Mouse (Mus musculus) limb, embryonic 13.5 days (tissue): ENCODE measurements around the gene Hexim2. TPM values are rescaled to one million over a fixed set of nuclear protein-coding genes. Genes with fewer than 3 reads are reported as not detected.
A peak's percentile ranks its signal among the peaks of the same experiment; 100 is the strongest.

Source experiments
- ATAC-seq: fragments of 200-750 bp; cut with Nextera tagmentation; 2 replicates; pipeline ENCODE4 v1.8.0; 2017; ENCODE audit warnings: low read depth, moderate number of reproducible peaks, moderate TSS enrichment; ENCODE audit not compliant: low FRiP score
- H3K27ac ChIP-seq: fragments of 300-500 bp; sonication (generic); 2 replicates; pipeline ENCODE4 v1.5.1; 2015; ENCODE audit warnings: inconsistent platforms, mild to moderate bottlenecking, moderate library complexity
- H3K27me3 ChIP-seq: fragments of 300-500 bp; sonication (generic); 2 replicates; pipeline ENCODE4 v1.6.1; 2015; ENCODE audit warnings: mild to moderate bottlenecking, inconsistent platforms
- H3K36me3 ChIP-seq: fragments of 300-500 bp; sonication (generic); 2 replicates; pipeline ENCODE4 v1.6.1; 2015; ENCODE audit warnings: inconsistent platforms, mild to moderate bottlenecking, moderate library complexity
- H3K4me1 ChIP-seq: fragments of 300-500 bp; sonication (generic); 2 replicates; pipeline ENCODE4 v1.6.1; 2015; ENCODE audit warnings: inconsistent platforms
- H3K4me2 ChIP-seq: fragments of 300-500 bp; sonication (generic); replicated peaks from 2 replicates; pipeline ENCODE4 v1.6.1; 2015; ENCODE audit warnings: inconsistent platforms, mild to moderate bottlenecking, moderate library complexity
- H3K4me3 ChIP-seq: fragments of 300-500 bp; sonication (generic); 2 replicates; pipeline ENCODE4 v1.5.1; 2015; ENCODE audit warnings: moderate library complexity, mild to moderate bottlenecking, inconsistent platforms
- H3K9ac ChIP-seq: fragments of 300-500 bp; sonication (generic); 2 replicates; pipeline ENCODE4 v1.6.1; 2015; ENCODE audit warnings: mild to moderate bottlenecking, inconsistent platforms
- H3K9me3 ChIP-seq: fragments of 300-500 bp; sonication (generic); 2 replicates; pipeline ENCODE4 v1.6.1; 2016; ENCODE audit warnings: inconsistent platforms
- whole genome bisulfite sequencing: fragments of 180-500 bp; shearing (Covaris S2); methylation state at CpG from one replicate; pipeline ENCODE4 v1.1.7; 2015; 5-methylcytosine and 5-hydroxymethylcytosine counted together
- polyA plus RNA-seq: library from polyadenylated mRNA; unstranded; fragments of >200 nt; fragmentation: Nextera tagmentation; extraction: Ambion mirVana; gene quantifications from 2 replicates; pipeline ENCODE4 v1.2.1, GENCODE M21; 2015

The Hexim2 gene
- polyA plus RNA-seq, 1 experiment from 2014 or later: 12.8 TPM

GRCm38 (mm10) chr11:103158621-103159478, 26.6 kb downstream of the Hexim2 start:
- no peaks in the 10 kb centered on the region for H3K9me3 ChIP-seq
- H3K4me3 ChIP-seq: peak overlapping the region; percentile 34
- H3K36me3 ChIP-seq: no peaks in the 10 kb centered on the region
- H3K27ac ChIP-seq: no peak overlapping the region
- no peaks in the 10 kb centered on the region for H3K27me3 ChIP-seq
- H3K9ac ChIP-seq: no peak overlapping the region; the same call in 1 of the 2 replicates
- peak; percentile 88 for ATAC-seq
- H3K4me2 ChIP-seq: peak overlapping the region; percentile 64
- WGBS: 2% methylated on average over 25 of the region's 25 CpGs
- peaks cover 7% of the 10 kb centered on the region for H3K4me1 ChIP-seq

- H3K4me1 ChIP-seq: peaks cover 7% of the 10 kb centered on the region
- H3K27me3 ChIP-seq: no peaks in the 10 kb centered on the region
- 85% methylated on average over 11 of the region's 11 CpGs for WGBS
- no peak overlapping the region for H3K27ac ChIP-seq
- no peak overlapping the region for H3K9ac ChIP-seq
- H3K9me3 ChIP-seq: no peaks in the 10 kb centered on the region
- H3K4me2 ChIP-seq: no peak overlapping the region
- H3K36me3 ChIP-seq: no peaks in the 10 kb centered on the region
- no peak overlapping the region for H3K4me3 ChIP-seq
- ATAC-seq: no peak
These were observed 28.5 kb downstream of the Hexim2 start for GRCm38 (mm10) chr11:103160738-103161137.

GRCm38 (mm10) chr11:103161449-103161848, 29.2 kb downstream of the Hexim2 start:
- no peak for ATAC-seq
- Histone ChIP-seq H3K27me3 (0 out of 2 replicates have a peak, but pooled peaks cover 4% of the 10 kb centered on the region), H3K4me2 (no peak overlapping the region), H3K4me1 (peaks cover 7% of the 10 kb centered on the region), H3K9me3 (no peaks in the 10 kb centered on the region), H3K36me3 (no peaks in the 10 kb centered on the region), H3K27ac (no peak overlapping the region), H3K4me3 (no peak overlapping the region), H3K9ac (no peak overlapping the region)
- 77% methylated on average over 7 of the region's 7 CpGs for WGBS

GRCm38 (mm10) chr11:103162132-103162531, 29.9 kb downstream of the Hexim2 start:
- H3K4me3 ChIP-seq: no peak overlapping the region
- no peak overlapping the region for H3K4me2 ChIP-seq
- 87% methylated on average over 5 of the region's 5 CpGs for WGBS
- 0 out of 2 replicates have a peak, but pooled peaks cover 4% of the 10 kb centered on the region for H3K27me3 ChIP-seq
- H3K27ac ChIP-seq: no peak overlapping the region
- H3K36me3 ChIP-seq: no peaks in the 10 kb centered on the region
- no peaks in the 10 kb centered on the region for H3K9me3 ChIP-seq
- H3K9ac ChIP-seq: no peak overlapping the region
- H3K4me1 ChIP-seq: peaks cover 7% of the 10 kb centered on the region
- ATAC-seq: no peak

- no peak overlapping the region for H3K27ac ChIP-seq
- peaks cover 22% of the 10 kb centered on the region for H3K27me3 ChIP-seq
- H3K9me3 ChIP-seq: no peaks in the 10 kb centered on the region
- no peaks in the 10 kb centered on the region for H3K4me1 ChIP-seq
- H3K9ac ChIP-seq: no peak overlapping the region
- H3K4me2 ChIP-seq: no peak overlapping the region
- H3K4me3 ChIP-seq: no peak overlapping the region
- no peaks in the 10 kb centered on the region for H3K36me3 ChIP-seq
- no peak for ATAC-seq
- WGBS: 21% methylated on average over 10 of the region's 10 CpGs
These were observed 32.2 kb downstream of the Hexim2 start for GRCm38 (mm10) chr11:103164391-103164790.

- ATAC-seq: no peak
- 28% methylated on average over 9 of the region's 9 CpGs for WGBS
- H3K9me3 ChIP-seq: no peaks in the 10 kb centered on the region
- H3K4me2 ChIP-seq: no peak overlapping the region
- no peak overlapping the region for H3K4me3 ChIP-seq
- peaks cover 66% of the 10 kb centered on the region for H3K27me3 ChIP-seq
- peaks cover 15% of the 10 kb centered on the region for H3K4me1 ChIP-seq
- no peaks in the 10 kb centered on the region for H3K36me3 ChIP-seq
- H3K27ac ChIP-seq: no peak overlapping the region
- H3K9ac ChIP-seq: no peak overlapping the region
These were observed 36.6 kb downstream of the Hexim2 start for GRCm38 (mm10) chr11:103168690-103169390.

GRCm38 (mm10) chr11:103169664-103170063, 37.4 kb downstream of the Hexim2 start:
- 70% methylated on average over 5 of the region's 5 CpGs for WGBS

GRCm38 (mm10) chr11:103170111-103170493, 37.9 kb downstream of the Hexim2 start:
- Histone ChIP-seq H3K9ac (no peak overlapping the region), H3K4me3 (peak overlapping the region; percentile 61)
- ATAC-seq: no peak

More at GRCm38 (mm10) chr11:103169664-103170063, 37.4 kb downstream of the Hexim2 start:
- Histone ChIP-seq H3K4me2 (no peak overlapping the region), H3K4me3 (no peak overlapping the region), H3K4me1 (peaks cover 15% of the 10 kb centered on the region), H3K27ac (no peak overlapping the region), H3K36me3 (no peaks in the 10 kb centered on the region), H3K27me3 (peaks cover 68% of the 10 kb centered on the region), H3K9me3 (no peaks in the 10 kb centered on the region), H3K9ac (no peak overlapping the region)
- ATAC-seq: no peak

GRCm38 (mm10) chr11:103170494-103171285, 38.5 kb downstream of the Hexim2 start, which contains the start of gene Fmnl1:
TSS of gene Fmnl1 (plus strand) at chr11:103171107.
- ATAC-seq: peak; percentile 7; the same call in 1 of the 2 replicates
- Histone ChIP-seq H3K4me1 (peaks cover 15% of the 10 kb centered on the region), H3K27me3 (peaks cover 68% of the 10 kb centered on the region), H3K27ac (no peak within 1 kb of the TSS), H3K9me3 (no peaks in the 10 kb centered on the region), H3K36me3 (no peaks in the 10 kb centered on the region), H3K4me2 (peak within 1 kb of the TSS; percentile 97), H3K4me3 (peak within 1 kb of the TSS; percentile 61), H3K9ac (peak within 1 kb of the TSS; percentile 63)
- WGBS: 2% methylated on average over 69 of the region's 84 CpGs

More at GRCm38 (mm10) chr11:103170111-103170493, 37.9 kb downstream of the Hexim2 start:
- 58% methylated on average over 3 of the region's 3 CpGs for WGBS
- no peaks in the 10 kb centered on the region for H3K9me3 ChIP-seq
- H3K4me2 ChIP-seq: peak overlapping the region; percentile 97
- peaks cover 15% of the 10 kb centered on the region for H3K4me1 ChIP-seq
- H3K27me3 ChIP-seq: peaks cover 68% of the 10 kb centered on the region
- no peaks in the 10 kb centered on the region for H3K36me3 ChIP-seq
- H3K27ac ChIP-seq: no peak overlapping the region

GRCm38 (mm10) chr11:103171286-103171620, 39.0 kb downstream of the Hexim2 start:
- Histone ChIP-seq H3K9ac (peak overlapping the region; percentile 63), H3K27me3 (peaks cover 64% of the 10 kb centered on the region), H3K36me3 (no peaks in the 10 kb centered on the region), H3K4me1 (peaks cover 15% of the 10 kb centered on the region), H3K4me2 (peak overlapping the region; percentile 97), H3K27ac (no peak overlapping the region), H3K4me3 (peak overlapping the region; percentile 61), H3K9me3 (no peaks in the 10 kb centered on the region)
- no peak for ATAC-seq
- 3% methylated on average over 23 of the region's 23 CpGs for WGBS

- Histone ChIP-seq H3K4me2 (no peak overlapping the region; the same call in 1 of the 2 replicates), H3K36me3 (no peaks in the 10 kb centered on the region), H3K27me3 (peaks cover 64% of the 10 kb centered on the region), H3K27ac (no peak overlapping the region), H3K4me1 (peaks cover 15% of the 10 kb centered on the region), H3K9me3 (no peaks in the 10 kb centered on the region), H3K4me3 (peak overlapping the region; percentile 61; the same call in 1 of the 2 replicates), H3K9ac (no peak overlapping the region)
- ATAC-seq: no peak
- WGBS: 59% methylated on average over 9 of the region's 9 CpGs
These were observed 39.6 kb downstream of the Hexim2 start for GRCm38 (mm10) chr11:103171703-103172391.
